Mouse (Mus musculus) olfactory bulb, adult 2 months (tissue): ENCODE data around the gene Ccdc60.

Source experiments
- CTCF ChIP-seq: fragments of 200-500 bp; IDR thresholded peaks from 2 replicates; pipeline ENCODE4 v1.5.1; 2012; ENCODE audit warnings: low read depth, mild to moderate bottlenecking, low read length, moderate library complexity; ENCODE audit not compliant: insufficient read depth
- POLR2A ChIP-seq: fragments of 200-500 bp; IDR thresholded peaks from 2 replicates; pipeline ENCODE4 v1.6.1; 2012; ENCODE audit warnings: mild to moderate bottlenecking, low read depth, low read length, moderate library complexity; ENCODE audit not compliant: insufficient read depth

DNA sequence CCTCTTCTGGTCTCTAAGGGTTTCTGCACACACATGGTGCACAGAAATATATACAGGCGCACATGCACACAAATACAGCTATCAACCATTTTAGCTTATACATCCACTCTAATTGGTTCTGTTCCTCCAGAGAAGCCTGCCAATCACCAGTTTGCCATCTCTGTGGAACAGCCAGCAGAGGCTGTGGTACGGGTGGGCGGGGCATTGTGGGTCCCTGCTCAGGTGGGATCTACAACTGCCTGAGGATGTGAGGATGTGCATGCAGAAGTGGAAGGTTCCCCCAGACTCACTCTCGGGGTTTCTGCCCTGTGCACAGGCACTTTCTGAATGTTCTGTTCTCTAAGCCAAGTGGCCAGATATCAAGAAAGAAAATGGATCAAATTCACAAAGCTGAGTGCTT is 10.8 kb downstream of the Ccdc60 start:
- TF ChIP-seq CTCF = no peak
- no peak for TF ChIP-seq POLR2A
